Mouse (Mus musculus): ENCODE results near the gene Ttf2. TPM values are rescaled to one million over a fixed set of nuclear protein-coding genes. Genes with fewer than 3 reads are reported as not detected.

Ttf2 gene
- 10 to 100 TPM; 12.8 to 19.0 TPM for polyA plus RNA-seq (2017; shearing (Covaris generic))

DNA sequence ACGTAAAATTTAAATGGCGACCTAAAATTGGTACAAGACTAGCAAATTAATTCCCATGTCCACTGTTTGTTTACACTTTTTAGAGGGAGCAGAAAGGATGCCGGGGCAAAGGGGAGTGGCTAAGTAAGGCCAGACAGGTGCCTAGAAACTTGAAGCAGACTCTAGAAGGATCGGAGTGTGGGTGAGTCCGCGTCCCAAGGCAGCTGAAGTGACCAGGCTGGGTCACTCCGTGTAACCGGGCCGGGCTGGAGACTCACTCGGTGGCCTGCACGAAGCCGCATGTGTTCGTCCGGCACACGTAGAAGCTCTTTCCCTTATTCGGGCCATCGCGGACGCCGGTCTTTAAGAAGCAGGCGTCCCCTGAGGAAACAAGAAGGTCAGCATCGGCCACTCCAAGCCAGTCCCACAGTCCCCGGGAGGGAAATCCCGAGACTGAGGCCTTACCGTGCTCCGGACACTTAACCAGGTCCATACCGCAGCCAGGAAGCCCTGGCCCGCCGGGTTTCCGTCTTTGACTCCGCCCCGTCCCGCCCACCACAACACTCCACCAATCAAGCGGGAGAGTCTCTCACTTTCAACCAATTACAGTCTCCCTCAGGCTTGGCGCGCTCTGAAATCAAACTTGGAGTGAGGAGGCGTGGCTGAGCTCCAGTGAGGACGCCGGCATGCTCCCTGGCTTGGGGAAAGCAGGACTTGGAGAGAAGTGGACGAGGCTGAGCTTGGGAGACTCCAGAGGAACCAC, at the start of gene Ttf2:
Gene Ttf2 (minus strand): TSS at position 488 of the 742 bp plus-strand sequence.
- peak; percentile 100 for ATAC-seq

DNA sequence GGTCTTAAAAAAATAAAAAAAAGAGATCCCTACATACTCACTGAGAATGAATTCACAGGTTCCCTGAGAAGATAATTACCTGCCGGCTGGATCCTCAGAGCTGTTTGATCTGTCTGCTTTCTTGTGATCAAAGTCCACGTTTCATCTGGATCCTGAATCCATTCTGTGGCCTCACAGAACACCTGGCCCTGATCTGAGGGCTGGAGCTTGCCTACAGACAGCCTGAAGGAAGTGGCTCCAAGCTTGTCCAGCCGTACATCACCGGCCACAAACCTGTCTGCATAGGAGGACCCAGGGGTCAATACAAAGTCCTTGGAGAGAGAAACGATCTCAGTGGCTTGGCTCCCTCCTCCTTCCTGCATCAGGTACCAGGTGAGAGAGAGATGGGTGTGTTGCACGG, 49.0 kb upstream of the Ttf2 start:
- ATAC-seq: no peak

DNA sequence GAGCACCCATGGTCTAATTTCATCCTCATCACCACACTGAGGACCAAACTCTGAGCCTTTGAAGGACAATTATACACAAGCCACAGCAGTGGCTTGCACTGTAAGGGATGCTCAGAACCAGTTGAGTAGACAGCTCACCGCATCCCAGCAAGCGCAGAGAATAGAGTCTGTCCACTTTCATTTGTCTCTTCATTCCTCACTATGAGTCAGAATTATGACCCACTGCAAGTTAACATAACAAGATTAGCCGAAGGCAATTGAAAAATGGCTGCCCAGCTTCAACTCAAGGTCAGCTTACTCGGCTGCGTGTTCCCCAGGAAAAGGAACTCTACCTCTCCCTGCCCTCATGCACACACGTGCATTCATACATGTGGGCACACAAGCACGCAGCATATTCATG, 46.6 kb upstream of the Ttf2 start:
- ATAC-seq: no peak

DNA sequence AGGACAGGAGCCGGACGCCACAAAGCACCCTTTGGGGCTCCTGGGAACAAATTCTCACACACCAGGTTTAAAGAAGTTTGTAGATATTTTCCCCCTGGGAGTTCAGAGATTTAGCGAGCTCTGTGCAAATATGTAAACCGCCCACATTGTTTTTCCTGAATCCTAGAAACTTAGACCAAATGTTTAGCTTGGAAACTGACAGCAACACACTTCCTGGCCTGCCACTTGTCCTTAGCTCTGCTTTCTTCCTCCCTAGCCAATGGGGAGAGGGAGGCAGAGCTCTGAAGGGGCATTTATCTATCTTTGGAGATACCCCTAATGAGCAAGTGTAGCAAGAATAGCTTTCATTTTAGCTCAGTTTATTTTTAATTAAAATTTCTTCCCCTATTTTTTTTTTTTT, 45.8 kb upstream of the Ttf2 start:
- no peak for ATAC-seq

DNA sequence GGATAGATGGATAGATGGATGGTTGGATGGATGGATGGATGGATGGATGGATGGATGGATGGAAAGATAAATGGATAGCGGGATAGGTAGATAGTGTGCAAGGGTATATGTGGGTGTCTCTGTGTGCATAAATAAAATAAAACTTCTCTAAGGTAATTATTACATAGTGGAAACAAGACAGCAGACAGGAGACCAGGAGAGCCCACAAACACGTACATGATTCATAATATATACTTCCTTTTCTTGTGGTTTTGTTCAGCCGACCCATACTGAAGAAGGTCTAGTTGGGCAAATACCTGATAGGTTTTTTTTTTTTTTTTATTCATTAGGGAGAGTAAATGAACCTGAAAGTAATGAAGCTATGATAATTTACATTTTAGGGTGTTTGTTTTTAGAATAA, 44.1 kb upstream of the Ttf2 start:
- peak; percentile 4 for ATAC-seq

DNA sequence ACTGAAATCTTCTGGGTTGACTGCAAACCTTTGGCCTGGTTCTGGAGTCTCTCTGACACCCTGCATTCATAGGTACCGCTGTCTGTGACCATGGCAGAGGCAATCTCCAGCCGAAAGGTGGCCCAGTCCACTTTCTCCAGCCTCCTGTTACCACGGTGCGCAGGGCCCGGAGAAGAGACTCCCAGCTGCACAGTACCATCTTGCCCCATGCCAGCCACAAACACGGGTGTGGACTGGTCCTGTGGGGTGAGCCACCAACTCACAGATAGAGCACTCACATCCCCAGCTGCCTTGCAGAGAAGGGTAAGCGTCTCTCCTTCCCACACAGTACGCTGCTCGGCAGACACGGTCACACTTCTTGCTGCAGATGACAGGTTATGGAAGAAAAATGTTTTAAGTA, 43.5 kb upstream of the Ttf2 start:
- peak; percentile 2 for ATAC-seq

DNA sequence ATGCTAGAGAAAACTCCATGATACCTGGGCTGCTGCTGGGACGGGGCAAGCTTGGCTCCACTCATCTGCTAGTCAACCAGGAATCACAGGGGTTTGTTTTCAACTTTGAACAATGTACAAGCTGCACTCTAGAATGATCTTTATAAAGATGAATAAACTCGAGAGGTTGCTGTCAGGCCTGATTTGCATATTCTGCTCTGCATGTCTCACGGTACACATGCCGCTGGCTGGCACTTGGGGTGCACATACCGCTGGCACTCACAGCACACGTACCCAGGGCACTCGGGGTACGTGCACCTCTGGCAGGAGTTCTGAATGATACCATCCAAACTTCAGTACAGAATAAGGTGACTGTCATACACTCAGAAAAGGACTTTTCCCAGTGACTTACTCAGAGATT, 43.1 kb upstream of the Ttf2 start:
- peak; percentile 29 for ATAC-seq

DNA sequence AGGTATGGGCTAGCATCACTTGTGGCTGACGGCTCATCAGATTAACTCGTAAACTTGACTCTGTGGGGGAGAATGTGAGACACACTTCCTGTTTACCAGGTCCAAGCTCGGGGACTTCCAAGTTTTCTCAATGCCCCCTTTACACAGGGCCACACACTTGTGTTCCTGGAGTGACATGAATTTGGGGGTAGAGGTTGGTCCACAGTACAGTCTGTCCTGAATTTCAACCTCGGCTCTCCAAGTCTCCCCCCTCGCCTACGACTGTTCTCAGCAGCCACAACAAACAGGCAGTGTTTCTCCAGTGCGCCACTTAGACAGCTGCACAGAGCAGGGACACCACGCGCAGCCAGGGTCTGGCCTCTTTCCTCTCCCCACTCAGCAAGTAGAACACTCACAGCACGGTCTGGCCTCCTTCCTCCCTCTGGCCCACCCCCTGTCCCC, 42.7 kb upstream of the Ttf2 start:
- ATAC-seq: peak; percentile 48

DNA sequence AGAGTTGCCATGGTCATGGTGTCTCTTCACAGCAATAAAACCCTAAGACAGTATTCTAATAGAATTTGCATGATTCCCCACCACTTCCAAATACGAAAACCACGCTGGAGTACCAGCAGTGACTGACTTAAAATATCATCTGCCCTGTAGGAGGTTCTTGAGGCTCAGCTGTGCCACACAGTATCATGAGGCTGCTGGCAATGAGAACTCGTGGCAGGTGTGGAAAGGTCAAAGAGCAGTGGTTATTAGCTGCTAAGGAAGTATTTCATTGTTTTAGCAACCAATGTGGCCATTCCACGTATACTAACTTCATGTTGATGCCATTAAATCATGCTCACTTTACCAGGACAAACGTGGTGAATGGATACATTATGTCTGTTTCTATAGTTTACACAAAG, 41.7 kb upstream of the Ttf2 start:
- no peak for ATAC-seq

DNA sequence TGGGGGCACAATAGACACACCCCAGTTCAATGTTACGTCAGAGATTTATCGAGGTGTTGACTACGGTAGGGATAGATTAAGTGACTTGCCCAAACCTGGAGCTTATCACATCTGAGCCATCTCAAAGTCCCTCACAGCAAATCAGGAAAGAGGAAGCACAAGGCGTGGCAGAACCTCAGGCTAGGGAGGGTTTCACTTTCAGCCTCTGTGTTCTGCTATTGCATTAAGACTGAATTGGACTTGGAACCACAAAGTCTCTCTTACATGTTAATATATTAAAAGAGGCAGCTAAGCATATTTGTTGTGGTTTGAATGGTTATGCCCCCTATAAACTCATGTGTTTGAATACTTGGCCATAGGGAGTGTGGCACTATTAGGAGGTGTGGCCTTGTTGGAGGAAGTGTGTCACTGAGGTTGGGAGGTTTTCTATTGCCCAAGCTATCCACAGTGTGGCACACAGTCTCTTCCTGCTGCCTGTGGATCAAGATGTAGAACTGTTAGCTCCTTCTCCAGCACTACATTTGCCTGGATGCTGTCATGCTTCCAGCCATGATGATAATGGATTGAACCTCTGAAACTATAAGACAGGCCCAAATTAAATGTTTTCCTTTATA, 41.2 kb upstream of the Ttf2 start:
- ATAC-seq: peak; percentile 73

DNA sequence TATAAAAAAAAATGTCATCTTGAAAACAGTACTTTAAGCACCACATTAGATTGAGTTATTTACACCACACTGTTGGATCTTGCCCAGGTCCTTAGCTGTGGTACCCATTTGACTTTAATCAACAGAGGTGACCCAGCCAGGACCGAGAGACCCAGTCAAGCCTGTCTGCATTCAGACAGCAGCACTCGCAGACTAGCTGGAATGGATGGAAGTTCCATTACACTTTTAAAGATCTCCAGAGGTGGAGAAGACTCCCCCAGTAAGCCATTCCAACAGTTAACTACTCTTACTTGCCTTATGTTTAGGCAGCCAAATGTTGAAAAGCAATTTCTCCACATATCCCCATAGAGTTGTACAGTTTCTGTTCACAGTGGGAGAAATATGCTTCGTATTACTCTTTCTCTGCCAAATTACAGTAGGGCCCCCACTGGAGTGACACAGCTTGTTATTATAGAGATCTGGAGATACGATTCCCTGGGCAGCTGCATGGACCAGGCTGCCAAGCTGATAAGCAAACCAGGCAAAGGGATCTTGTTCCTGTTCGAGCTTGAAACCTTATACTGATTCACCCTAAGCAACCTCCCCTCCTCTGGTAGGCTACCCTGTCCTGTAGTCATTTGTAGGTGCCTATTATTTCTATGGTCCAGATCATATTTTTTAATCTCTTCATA, 37.8 kb upstream of the Ttf2 start:
- no peak for ATAC-seq

DNA sequence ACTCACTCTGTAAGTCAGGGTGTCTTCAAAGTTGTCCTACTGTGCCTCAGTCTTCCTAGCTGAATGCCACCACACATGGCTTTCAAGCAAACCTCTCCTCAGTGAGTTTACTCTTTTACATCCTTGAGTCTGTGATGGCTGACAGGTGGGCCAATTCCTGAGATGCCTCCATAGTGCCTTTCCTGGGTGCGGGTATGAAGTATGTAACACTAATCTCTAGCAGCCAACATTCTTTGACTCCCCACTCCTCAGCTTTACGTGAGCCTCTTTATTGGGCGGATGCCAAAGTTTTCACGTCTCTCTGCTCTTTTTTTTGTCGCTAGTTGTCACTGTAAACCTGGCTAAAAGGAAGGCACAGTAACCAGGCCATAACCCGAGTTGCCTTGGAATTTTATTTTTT, 35.9 kb upstream of the Ttf2 start:
- ATAC-seq: no peak

DNA sequence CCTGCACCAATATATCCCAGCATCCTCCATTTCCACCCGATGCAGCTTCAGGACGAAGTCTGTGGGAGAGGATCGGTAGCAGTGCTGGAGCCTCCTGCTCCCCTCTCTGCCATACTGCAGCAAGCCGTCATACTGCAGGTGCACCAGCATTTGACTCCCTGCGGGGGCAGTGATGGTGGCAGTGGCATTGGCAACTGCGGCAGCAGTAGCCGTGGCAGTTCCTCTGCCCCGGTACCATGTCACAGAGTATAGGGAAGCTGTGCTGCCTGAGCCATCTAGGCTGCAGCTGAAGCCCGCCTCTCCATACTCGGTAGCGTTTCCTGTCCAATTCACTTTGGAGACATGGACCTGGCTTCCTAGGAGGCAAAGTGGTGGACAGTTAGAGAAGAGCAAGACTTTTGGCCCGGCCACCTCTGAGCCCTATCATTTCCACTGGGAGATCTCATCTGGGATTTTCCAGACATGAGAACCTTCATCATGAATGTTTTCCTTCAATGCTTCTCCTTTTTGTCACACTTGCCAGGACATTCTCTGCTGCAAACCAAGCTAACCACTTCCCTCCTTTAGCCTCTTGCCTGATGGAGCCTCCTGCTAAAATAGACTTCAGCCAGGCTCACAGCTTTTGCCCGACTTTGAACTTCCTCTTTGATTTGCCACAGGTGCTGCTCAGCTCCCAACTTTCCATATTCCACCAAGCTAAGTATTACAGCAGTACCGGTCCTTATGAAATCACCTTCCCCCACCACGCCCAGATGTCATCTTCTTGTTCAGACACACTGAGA, 34.3 kb upstream of the Ttf2 start:
- ATAC-seq: no peak

DNA sequence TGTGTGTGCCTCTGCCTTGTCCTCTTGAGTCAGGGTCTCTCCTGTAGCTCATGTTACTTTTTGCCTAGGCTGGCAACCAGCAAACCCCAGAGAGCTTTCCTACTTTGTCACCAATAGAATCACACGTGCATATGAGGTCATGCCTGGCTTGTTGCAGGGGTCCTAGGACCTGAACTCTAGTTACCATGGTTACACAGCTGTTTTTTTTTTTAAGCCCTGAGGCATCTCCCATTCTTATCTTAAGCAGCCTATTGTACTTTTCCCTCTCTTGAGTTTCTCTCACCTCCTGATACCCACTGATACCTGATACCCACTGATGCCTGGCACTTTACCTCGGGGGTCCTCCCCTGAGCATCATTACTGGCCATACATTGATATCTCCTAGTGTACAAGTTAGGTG, 30.3 kb upstream of the Ttf2 start:
- ATAC-seq: no peak

DNA sequence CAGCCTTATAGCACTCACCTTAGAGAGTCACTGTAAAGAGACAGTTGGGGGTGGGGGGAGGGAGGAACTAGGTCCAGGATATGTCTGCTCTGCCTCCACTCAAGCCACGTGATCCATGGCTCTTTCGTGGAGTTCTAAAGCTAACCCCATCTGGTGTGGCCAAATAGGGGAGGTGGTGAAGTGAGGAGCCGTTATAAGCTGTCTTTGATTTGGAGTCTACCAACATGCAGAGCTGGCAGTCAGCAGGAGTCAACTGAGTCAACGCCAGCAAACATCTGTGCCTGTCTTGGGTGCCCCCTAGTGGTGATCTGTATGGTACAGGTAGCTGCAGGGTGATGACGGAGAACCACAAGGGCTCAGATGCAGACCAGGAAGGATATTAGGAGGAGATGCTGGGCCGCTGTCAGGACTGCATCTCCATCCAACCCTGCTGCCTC, 29.5 kb upstream of the Ttf2 start:
- ATAC-seq: peak; percentile 97

DNA sequence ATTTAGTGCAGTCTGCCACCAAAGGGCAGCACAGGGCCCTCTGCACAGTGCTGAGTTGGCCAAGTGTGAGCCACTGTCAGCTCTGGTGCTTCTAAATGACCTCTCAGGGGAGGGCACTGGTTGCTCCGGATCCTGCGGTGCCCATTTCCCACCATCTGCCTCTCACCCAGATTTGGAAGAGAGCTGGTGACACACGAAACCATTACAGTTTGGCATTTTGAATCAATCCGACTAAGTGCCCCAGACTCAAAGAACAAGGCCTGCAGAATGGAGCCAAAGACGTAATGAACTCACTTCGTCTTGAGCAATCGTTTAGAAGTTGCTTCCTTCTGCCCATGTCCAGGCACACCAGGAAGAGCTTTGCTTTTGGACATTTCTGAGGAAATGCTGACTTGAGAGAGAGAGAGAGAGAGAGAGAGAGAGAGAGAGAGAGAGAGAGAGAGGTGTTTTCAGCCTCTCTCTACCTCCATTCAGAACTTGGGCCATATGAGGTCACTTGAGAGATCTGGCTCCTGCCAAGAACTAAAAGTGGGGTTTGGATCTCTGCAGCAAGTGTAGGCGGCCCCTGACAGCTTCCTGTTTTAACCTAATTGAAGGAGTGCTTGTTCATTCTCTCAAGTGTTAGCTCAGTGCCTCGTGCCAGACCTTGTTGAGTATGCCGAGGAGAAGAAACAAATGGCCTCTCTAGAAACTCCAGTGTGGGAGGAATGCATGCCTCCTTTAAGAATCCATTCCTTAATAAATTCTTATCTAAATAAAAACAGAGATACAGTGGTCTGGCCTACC, 28.5 kb upstream of the Ttf2 start:
- no peak for ATAC-seq

DNA sequence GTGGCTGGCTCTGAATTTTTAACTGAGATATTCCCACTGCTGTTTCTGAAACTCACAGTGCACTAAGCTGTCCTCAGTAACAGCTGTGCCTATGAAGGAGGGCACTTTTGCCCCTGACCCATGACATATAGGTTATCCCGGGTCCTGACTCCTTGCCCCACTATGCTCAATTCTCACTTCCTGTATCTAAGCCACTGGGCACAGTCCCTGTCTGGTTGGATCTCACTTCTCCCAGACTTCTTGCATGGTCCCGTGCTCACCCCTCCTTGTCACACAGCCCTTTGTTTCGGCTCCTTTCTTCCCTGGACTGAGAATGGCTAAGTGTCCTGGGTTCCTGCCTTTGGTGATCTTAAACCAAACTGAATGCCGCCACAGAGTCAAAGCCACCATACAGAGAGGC, 24.8 kb upstream of the Ttf2 start:
- ATAC-seq: no peak

DNA sequence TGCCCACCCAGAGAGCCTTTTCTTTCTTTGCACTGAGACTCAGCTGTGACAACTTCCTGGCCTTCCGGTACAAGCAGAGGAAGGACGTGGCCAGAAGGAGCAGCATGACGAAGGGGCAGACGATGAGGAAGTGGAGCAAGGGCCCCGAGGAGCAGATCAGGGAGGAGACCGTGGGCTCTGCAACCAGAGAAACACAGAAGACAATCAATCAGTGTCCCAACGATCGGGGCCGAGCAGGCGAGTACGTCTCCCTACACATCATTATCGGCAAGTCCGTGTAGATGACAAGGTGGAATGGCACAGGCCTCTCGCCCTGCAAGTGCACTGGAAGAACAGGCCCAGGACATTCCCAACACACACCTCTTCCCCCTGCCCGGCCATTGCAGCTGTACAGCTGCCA, 24.3 kb upstream of the Ttf2 start:
- ATAC-seq: peak; percentile 58

DNA sequence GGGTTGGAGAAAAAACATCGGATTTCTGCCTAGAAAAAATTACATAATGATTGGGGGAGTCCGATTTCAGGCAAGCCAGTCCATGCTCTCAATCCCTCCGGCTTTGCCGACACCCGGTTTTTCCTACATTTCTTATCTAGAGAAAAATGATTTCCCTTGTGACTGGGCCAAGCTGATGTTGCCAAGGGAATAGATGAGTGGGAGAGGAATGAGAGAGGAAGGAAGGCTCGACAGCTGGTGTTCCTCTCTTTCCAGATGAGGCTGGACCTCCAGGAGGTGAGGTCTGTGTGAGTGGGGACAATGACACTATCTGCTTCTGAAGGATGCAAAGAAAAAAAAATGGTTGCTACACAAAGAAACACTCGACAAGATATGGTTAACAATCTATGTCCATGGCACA, 23.7 kb upstream of the Ttf2 start:
- no peak for ATAC-seq

DNA sequence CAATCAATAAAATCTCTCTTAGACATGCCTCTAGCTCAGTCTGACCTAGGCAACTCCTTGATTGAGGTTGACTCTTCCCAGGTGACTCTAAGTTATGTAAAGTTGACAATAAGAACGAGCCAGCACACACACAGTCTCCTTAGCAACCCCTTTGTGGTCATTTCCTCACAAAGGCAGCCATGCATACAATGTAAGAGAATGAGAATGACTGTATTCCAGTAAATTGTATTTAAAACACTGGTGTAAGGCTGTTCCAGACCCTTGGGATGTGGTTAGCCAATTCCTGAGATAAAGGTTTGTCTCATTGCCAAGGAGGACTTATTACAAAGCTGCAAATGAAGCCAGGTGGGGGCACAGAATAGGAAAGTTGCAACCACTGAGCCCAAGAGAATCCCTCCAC, 20.8 kb upstream of the Ttf2 start:
- ATAC-seq: no peak

DNA sequence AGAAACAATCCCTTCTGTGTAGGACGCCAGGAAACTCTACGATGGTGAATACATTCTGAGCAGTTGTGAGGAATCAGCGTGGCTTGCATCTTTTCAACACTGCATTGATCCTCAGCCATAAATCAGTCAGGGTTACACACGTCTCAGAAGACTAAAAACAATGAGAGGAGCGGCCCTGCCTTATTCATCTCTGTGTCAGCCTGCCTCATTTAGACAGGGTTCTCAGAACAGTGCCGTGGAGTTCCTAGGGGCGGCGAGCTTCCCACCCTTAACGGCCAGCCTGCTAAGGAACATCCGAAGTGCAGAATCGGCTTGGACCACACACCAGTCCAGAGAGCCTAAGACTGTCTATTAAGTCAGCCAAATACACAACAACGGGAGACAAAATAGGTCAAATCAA, 20.0 kb upstream of the Ttf2 start:
- no peak for ATAC-seq

DNA sequence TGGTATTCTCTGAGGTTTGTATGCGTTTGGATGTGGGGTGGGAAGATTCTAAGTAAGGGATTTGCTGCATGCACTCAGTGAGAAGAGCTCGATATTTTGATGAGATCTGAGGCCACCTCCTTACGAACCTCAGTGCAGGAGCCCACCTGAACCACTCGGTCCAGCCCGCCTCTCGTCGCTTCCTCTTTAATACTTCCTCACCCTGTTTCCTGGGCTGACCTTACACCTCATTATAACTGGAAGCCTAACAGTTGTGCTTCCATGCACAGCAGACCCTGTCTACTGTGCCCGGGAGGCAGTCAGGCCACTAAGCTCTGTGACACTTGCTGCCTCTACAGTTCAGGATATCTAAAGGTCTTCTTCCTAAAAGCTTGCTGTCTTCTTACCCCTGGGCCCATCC, 9.8 kb upstream of the Ttf2 start:
- ATAC-seq: no peak

Data from CD4-positive, CD25-positive, alpha-beta regulatory T cell, adult 4 months (primary cell).